Mouse (Mus musculus): ENCODE results near the gene Teddm1b.
"Not testable (repeated sequence)": the region's sequence is repeated elsewhere in the genome, so short reads cannot be mapped to it uniquely, and the experiment has no call there.

Teddm1b gene

GRCm38 (mm10) chr1:153874045-153874444 is at the start of gene Teddm1b:
Gene Teddm1b (plus strand): TSS chr1:153874345.
- DNase-seq = no peak

GRCm38 (mm10) chr1:153830746-153831145 is 43.4 kb upstream of the Teddm1b start:
- no peak for DNase-seq

- no peak for DNase-seq
Observed at GRCm38 (mm10) chr1:153836036-153836435, 38.1 kb upstream of the Teddm1b start.

- no peak for DNase-seq
Observed at GRCm38 (mm10) chr1:153842121-153842740, 31.9 kb upstream of the Teddm1b start.

DNA sequence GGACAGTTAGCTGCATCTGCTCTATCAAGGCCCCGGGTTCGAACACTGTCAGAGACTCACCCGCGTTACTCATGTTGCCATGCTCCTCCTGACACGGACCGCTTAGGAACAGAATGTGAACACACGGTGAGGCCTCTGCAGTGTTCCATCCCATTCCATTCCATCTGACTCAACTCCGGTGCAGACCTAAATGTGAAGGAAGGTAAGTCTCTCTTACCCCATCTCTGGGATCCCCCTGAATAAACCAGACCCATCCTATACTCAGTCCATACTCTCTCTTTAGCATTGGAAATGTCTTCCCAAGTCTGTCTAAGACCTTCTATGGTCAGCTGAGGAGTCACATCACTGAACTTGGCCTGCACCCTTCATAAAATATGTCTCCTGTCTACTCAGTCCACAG is 30.1 kb upstream of the Teddm1b start, which contains the start of gene Rgsl1:
Rgsl1 (minus strand) TSS at position 101 of the 400 bp plus-strand sequence.
- no peak for DNase-seq

DNA sequence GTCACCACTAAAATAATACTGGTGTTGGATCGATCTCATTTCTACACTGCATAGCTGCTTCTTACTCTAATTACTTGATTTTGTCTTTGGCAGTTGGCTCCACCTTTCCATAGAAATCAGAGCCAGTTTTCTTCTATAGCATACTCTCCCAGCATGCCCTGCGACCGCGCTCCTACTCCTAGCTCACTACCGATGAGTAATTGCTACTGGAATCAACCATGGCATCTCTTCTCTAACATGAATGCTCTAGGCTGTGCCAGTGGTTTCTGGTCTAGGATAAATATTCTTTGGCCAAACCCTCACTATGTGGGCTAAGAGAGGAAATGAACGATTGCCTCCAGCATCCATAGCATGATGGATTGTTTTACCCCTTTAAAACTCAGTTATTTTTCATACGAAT is 27.7 kb upstream of the Teddm1b start:
- DNase-seq = no peak

- no peak for DNase-seq
Observed at GRCm38 (mm10) chr1:153846867-153847266, 27.3 kb upstream of the Teddm1b start.

GRCm38 (mm10) chr1:153852696-153853095 is 21.4 kb upstream of the Teddm1b start:
- not testable (repeated sequence) for DNase-seq

DNA sequence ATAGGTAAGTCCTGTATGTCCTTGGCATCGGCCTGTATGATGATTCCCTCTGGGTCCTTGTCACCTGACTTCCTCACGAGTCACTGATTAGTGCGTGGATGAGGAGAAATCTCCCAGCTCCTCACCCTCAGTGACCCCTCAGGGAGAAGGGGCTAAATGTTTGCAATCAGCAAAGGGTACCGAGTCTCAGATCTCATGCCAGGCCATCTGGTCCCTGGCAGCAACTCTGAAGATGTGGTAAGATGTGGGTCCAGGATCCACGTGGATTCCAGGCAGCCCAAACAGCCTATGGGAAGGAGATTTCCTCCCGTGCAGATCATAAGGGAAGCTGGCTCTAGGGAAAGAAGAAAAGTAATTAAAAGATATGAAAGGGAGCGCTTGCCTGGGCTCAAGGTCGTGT is 18.2 kb upstream of the Teddm1b start:
- DNase-seq = no peak

GRCm38 (mm10) chr1:153880391-153880790 is 6.2 kb downstream of the Teddm1b start:
- not testable (repeated sequence) for DNase-seq

- DNase-seq = no peak
Observed at GRCm38 (mm10) chr1:153886024-153886633, 12.0 kb downstream of the Teddm1b start.

GRCm38 (mm10) chr1:153890121-153890520 is 16.0 kb downstream of the Teddm1b start:
- no peak for DNase-seq

GRCm38 (mm10) chr1:153891442-153891841 is 17.3 kb downstream of the Teddm1b start, which contains the start of gene Teddm1a:
Gene Teddm1a (plus strand): TSS chr1:153891742.
- DNase-seq = no peak

DNA sequence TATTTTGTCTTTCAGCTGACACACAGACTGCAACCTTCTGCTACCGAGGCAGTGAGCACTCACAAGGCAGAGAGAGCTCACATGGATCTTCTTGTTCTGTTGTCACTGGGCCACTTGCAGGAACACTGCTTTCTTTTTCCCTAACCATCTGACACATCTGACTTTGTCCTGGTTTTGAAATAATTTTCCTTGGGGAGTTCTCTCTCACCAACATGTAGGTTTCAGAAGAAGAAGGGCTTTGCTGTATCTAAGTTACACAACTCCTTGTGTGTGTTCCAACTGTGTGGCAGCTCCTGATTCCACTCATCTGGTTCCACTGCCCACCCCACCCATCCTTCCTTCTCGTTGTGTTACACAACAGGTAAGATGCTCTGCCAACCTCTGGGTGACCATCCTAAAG is 19.6 kb downstream of the Teddm1b start:
- DNase-seq = no peak

DNA sequence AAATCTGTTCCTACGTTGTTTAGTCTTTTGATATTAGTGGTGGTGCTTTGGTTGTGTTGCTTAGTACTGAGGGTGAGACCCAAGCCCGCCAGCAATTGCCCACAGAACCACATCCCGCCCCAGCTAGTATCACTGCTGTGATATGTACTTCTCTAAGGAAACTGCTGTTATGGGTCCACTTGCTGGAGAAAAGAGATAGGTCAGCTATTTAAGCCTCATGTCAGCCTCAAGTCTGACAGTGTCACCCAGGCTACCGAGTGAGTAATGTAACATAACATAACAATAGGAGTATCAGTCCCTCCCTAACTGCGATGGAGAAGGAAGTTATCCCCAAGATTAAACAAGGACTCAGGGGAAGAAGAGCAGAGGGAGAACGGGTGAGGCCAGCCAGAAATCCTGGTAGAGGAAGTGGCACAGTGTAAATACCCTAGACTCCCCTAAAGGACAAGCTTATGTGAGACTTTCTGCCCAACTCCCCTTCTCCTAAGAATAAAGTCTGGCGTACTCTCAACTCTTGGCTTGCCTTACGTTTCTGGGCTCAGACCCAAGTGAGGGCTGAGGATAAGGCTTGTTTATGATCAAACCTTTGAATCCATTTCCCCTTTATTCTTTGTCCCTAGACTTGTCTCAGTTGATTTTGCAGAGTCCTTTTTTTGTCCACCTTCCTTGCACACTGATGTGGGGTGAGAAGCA is 20.2 kb downstream of the Teddm1b start:
- DNase-seq = no peak

DNA sequence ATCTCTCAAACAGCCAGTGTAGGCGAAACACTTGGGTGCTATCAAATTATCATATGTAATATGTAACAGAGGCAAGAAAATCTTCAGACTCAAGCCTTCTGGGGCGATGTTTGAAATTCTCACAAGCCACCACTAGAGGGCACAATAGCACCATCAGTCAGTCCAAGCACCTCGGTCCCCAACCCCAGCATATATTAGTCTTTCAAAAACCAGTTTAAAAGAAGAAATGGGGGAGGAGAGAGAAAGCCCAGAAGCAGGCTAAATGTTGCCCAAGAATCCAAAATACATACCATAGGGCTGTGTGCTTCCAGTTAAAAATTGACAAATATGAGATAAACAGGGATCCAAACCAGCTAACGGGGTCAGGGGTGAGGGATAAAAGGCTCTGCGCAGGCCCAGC is 20.8 kb downstream of the Teddm1b start:
- peak; percentile 63 for DNase-seq

DNA sequence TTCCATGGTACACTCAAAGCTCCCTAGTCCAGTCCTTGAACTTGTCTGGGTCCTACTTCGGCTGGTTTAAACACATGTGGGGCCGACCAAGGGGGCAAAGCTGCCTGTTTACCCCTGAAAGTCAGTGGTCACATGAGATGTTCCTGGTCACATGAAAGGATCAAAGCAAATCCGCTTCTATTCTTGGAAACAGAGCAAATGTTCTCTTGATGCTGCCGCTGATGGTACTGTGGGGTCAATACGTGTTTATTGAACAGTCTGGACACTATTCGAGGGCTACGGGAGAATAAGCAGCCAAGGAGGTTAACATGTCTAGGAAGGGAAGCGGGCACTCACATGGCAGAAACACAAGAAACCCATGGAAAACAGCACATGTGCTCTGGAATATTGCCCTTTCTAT is 23.1 kb downstream of the Teddm1b start:
- no peak for DNase-seq

DNA sequence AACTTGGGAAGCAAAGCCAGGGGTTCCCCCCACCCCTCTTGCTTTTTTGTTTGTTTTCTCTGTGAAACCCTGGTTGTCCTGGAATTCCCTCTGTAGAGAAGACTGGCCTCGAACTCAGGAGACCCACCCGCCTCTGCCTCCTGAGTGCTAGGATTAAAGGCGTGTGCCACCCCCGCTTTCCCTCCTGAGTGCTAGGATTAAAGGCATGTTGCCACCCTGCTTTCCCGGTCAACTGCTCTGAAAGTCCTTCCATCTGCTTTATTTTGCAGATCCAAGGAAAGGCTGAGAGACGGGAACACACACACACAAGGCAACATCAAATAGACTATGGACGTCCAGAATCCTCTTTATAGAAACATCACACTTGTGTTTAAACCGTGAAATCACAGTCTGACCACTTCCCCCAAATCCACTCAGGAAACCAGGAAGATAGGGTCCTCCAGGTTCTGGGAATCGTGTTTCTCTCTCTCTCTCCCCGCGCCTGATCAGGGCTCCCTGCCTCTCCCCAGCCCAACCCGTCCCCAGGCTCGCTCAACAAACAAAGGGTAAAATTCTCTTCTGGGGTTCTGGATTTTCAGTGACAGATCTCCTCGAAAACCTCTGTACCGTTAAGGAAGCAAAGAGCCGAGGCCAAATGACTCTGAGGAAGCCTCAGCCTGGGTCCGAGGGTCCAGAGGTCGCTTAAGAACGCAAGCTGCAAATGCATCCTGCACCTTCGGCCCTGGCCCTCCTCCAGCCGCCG is 25.0 kb downstream of the Teddm1b start:
- peak; percentile 21 for DNase-seq

GRCm38 (mm10) chr1:153899731-153900380 is 25.7 kb downstream of the Teddm1b start, which contains the start of the genes Glul and Teddm2:
Gene Glul (plus strand): TSS chr1:153899944.
Gene Teddm2 (minus strand): TSS chr1:153900228.
- DNase-seq = peak; percentile 93

DNA sequence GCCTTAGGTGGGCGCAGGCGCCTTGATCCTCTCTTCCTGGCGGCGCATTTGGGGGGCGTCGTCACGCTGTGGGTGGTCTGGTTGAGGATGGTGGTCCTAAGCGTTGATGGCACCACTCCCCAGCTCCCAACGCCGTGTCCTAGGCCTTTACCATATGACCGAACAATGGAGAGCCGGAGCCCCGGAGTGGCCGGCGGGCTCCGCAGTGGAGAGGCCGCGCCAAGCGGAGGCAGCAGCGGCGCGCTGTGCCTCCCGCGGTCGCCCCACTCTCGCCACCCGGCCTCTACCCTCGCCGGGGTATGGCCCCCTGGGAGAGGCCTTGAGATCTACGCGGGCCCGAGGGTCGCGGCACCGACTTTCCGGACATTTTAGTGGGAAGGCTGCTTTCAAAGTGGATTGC is 26.2 kb downstream of the Teddm1b start:
- DNase-seq = no peak

GRCm38 (mm10) chr1:153900860-153901730 is 26.9 kb downstream of the Teddm1b start:
- DNase-seq = no peak

DNA sequence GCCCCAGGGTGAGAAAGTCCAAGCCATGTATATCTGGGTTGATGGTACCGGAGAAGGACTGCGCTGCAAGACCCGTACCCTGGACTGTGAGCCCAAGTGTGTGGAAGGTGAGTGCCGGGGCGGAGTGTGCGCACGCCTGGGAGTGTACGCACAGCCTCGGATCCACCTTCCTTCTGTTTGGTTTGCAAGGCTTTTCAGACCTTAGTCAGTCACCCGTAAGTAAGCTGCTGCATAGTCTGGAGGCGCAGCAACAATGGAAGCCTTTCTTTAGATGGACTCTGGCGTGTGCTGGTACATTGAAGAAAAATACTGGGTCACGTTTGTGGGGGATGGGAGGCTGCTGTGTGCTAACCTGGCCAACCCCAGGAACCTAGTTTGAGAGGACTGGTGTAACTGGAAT is 28.9 kb downstream of the Teddm1b start:
- DNase-seq = no peak
